Mouse (Mus musculus): Measurements from ENCODE around the gene Fstl1. TPM values are rescaled to one million over a fixed set of nuclear protein-coding genes. Genes with fewer than 3 reads are reported as not detected.
A peak's percentile ranks its signal among the peaks of the same experiment; 100 is the strongest.

Gene Fstl1
- polyA plus RNA-seq, 2 experiments = 9.9 to 15.4 TPM

DNA sequence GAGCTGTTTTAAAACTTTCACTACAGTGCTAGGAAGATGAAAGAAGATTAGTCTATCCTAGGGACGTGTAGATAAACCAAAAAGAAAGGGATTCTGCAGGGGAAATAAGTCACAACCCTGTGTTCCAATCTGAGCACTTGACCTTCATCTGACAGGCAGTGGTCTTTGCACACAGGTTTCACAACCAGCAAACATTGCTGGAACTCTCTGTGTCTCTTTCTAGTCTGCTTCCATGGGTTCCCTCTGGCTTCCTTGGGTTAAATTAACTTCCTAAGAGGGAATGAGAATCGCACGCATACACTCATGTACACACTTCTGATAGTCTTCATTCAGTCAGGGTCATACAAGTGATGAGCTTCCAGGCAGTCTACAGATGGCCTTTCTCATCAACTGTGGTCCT, 87.2 kb downstream of the Fstl1 start:
- TF ChIP-seq CTCF (IDR thresholded peaks at IDR 0.05; ENCODE audit: low read depth) (no peak), EP300 (IDR thresholded peaks at IDR 0.05; ENCODE audit: low read depth) (no peak)
- no peak overlapping the region for H3K27ac ChIP-seq

DNA sequence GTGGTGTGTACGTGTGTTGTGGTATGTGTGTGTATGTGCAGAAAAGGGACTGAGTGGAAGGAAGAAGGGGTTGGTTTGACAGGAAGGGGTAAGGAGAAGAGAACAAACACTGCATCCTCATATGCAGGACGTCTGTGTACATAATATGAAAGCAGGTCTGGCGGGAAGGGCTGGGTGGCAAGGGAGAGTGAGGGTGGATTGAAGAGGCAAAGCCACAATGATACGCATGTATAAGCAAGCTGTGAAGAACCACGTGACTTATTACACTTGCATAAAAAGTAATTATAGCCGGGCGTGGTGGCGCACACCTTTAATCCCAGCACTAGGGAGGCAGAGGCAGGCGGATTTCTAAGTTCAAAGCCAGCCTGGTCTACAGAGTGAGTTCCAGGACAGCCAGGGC, 89.2 kb downstream of the Fstl1 start:
- ATAC-seq (ENCODE audit: insufficient read depth) = no peak
- Histone ChIP-seq H3K4me2 (ENCODE audit: low read depth) (no peak overlapping the region), H3K9me3 (ENCODE audit: control insufficient read depth, low read length) (no peaks in the 10 kb centered on the region), H3K36me3 (replicated peaks; ENCODE audit: control insufficient read depth, insufficient read depth, low read depth) (no peaks in the 10 kb centered on the region), H3K4me1 (replicated peaks; ENCODE audit: control insufficient read depth in 2 of 2, insufficient read depth in 2 of 2, low read length in 1 of 2) (peaks cover 0 to 14% of the 10 kb centered on the region in 2 experiments; a peak in 3 of 4 replicates), H3K27ac (no peak overlapping the region), H3K4me3 (ENCODE audit: insufficient read depth in 1 of 2, low read depth in 2 of 2, low read length in 2 of 2) (no peak overlapping the region), H3K9ac (replicated peaks) (no peak overlapping the region), H3K27me3 (ENCODE audit: control insufficient read depth, insufficient read depth, low read length) (no peaks in the 10 kb centered on the region)
- WGBS (ENCODE audit: insufficient replicate concordance) = 61% methylated on average over 9 of the region's 9 CpGs
- TF ChIP-seq CTCF (IDR thresholded peaks at IDR 0.05; ENCODE audit: low read depth) (no peak), EP300 (IDR thresholded peaks at IDR 0.05; ENCODE audit: low read depth) (no peak)
- no peak for DNase-seq (ENCODE audit: low read depth in 3 of 3, low spot score in 3 of 3)

More for the DNA sequence above, 87.2 kb downstream of the Fstl1 start:
- Histone ChIP-seq H3K9ac (replicated peaks) (no peak overlapping the region), H3K4me2 (ENCODE audit: low read depth) (no peak overlapping the region), H3K36me3 (replicated peaks; ENCODE audit: control insufficient read depth, insufficient read depth, low read depth) (no peaks in the 10 kb centered on the region), H3K4me1 (replicated peaks; ENCODE audit: control insufficient read depth in 2 of 2, insufficient read depth in 2 of 2, low read length in 1 of 2) (peaks cover 0 to 8% of the 10 kb centered on the region in 2 experiments; a peak in 3 of 4 replicates), H3K4me3 (ENCODE audit: insufficient read depth in 1 of 2, low read depth in 2 of 2, low read length in 2 of 2) (no peak overlapping the region), H3K27me3 (ENCODE audit: control insufficient read depth, insufficient read depth, low read length) (no peaks in the 10 kb centered on the region), H3K9me3 (ENCODE audit: control insufficient read depth, low read length) (no peaks in the 10 kb centered on the region)
- WGBS (ENCODE audit: insufficient replicate concordance) = 58% methylated on average over 3 of the region's 3 CpGs
- DNase-seq (ENCODE audit: low read depth in 3 of 3, low spot score in 3 of 3) (no peak), ATAC-seq (ENCODE audit: insufficient read depth) (no peak)

GRCm38 (mm10) chr16:37867791-37868505, 91.3 kb downstream of the Fstl1 start, which contains the start of gene Lrrc58:
Gene Lrrc58, plus strand, starts transcription at chr16:37868389.
- H3K27ac ChIP-seq = peak within 1 kb of the TSS; percentile 41
- peaks cover 0 to 21% of the 10 kb centered on the region in 2 experiments; a peak in 3 of 4 replicates for H3K4me1 ChIP-seq (replicated peaks; ENCODE audit: control insufficient read depth in 2 of 2, insufficient read depth in 2 of 2, low read length in 1 of 2)
- no peaks in the 10 kb centered on the region for H3K27me3 ChIP-seq (ENCODE audit: control insufficient read depth, insufficient read depth, low read length)
- peak within 1 kb of the TSS; percentile 77 for H3K4me2 ChIP-seq (ENCODE audit: low read depth)
- 2% methylated on average over 86 of the region's 86 CpGs for WGBS (ENCODE audit: insufficient replicate concordance)
- TF ChIP-seq EP300 (IDR thresholded peaks at IDR 0.05; ENCODE audit: low read depth) (no peak), CTCF (IDR thresholded peaks at IDR 0.05; ENCODE audit: low read depth) (no peak)
- ATAC-seq (ENCODE audit: insufficient read depth) (peak; percentile 90), DNase-seq (ENCODE audit: low read depth in 3 of 3, low spot score in 3 of 3) (peak; percentile 43 to 52 (median 49))
- peak within 1 kb of the TSS; percentile 75 to 90 for H3K4me3 ChIP-seq (ENCODE audit: insufficient read depth in 1 of 2, low read depth in 2 of 2, low read length in 2 of 2)
- peak within 1 kb of the TSS; percentile 79 for H3K9ac ChIP-seq (replicated peaks)
- no peaks in the 10 kb centered on the region for H3K36me3 ChIP-seq (replicated peaks; ENCODE audit: control insufficient read depth, insufficient read depth, low read depth)
- H3K9me3 ChIP-seq (ENCODE audit: control insufficient read depth, low read length) = no peaks in the 10 kb centered on the region

DNA sequence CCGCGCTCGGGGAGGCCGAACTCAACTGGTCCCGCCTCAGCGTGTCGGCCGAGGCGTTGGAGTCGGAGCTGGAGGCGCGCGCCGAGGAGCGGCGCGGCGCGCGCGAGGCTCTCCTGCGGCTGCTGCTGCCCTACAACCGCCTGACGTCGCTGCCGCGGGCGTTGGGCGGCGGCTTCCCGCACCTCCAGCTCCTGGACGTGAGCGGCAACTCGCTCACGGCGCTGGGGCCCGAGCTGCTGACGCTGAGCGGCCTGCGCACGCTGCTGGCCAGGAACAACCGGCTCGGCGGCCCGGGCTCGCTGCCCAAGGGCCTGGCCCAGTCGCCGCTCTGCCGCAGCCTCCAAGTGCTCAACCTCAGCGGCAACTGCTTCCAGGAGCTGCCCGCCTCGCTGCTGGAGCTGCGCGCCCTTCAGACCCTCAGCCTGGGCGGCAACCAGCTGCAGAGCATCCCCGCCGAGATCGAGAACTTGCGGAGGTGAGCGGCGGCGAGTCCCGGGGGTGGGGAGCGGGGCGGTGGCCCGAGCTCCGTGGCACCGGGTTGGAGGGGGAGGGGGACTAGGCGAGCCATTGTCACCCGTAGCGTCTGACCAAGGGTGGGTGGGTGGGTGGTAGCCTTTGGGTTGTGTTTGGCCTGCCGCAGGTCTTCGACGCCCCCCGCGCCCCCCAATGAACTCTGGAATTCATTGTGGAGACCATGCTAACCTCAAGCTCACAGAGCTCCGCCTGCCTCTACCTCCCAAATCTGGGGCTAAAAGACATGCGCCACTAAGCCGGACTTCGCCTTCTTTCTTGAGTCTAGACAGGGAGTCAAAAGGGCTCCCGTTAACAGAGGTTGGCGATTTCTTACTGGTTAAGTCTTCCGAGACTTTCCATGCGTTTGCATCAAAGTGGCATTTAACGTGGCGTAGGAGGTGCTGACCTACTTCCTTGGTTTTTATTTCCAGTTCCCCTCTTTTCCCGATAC, 92.1 kb downstream of the Fstl1 start:
- ATAC-seq (ENCODE audit: insufficient read depth) (peak; percentile 66), DNase-seq (ENCODE audit: low read depth in 3 of 3, low spot score in 3 of 3) (no peak)
- TF ChIP-seq CTCF (IDR thresholded peaks at IDR 0.05; ENCODE audit: low read depth) (no peak), EP300 (IDR thresholded peaks at IDR 0.05; ENCODE audit: low read depth) (no peak)
- peak overlapping the region; percentile 77 for H3K4me2 ChIP-seq (ENCODE audit: low read depth)
- under 1% methylated on average over 81 of the region's 87 CpGs for WGBS (ENCODE audit: insufficient replicate concordance)
- no peaks in the 10 kb centered on the region for H3K36me3 ChIP-seq (replicated peaks; ENCODE audit: control insufficient read depth, insufficient read depth, low read depth)
- H3K9me3 ChIP-seq (ENCODE audit: control insufficient read depth, low read length) = no peaks in the 10 kb centered on the region
- no peaks in the 10 kb centered on the region for H3K27me3 ChIP-seq (ENCODE audit: control insufficient read depth, insufficient read depth, low read length)
- H3K9ac ChIP-seq (replicated peaks) = peak overlapping the region; percentile 79
- peak overlapping the region; percentile 17 for H3K27ac ChIP-seq
- H3K4me3 ChIP-seq (ENCODE audit: insufficient read depth in 1 of 2, low read depth in 2 of 2, low read length in 2 of 2) = peak overlapping the region; percentile 75 to 90
- peaks cover 0 to 19% of the 10 kb centered on the region in 2 experiments; a peak in 3 of 4 replicates for H3K4me1 ChIP-seq (replicated peaks; ENCODE audit: control insufficient read depth in 2 of 2, insufficient read depth in 2 of 2, low read length in 1 of 2)
